Mouse (Mus musculus) spleen, adult 2 months (tissue): ENCODE data around the gene Il20ra. TPM values are rescaled to one million over a fixed set of nuclear protein-coding genes. Genes with fewer than 3 reads are reported as not detected.

ENCODE experiments used
- DNase-seq, 2 experiments: peaks; one replicate each; pipeline versions ENCODE4 v3.0.0 to v3.0.0-alpha.2; 2012 to 2021; ENCODE audit warnings: low spot score in 2 of 2, low read depth in 1 of 2
- H3K27ac ChIP-seq: fragments of 200-500 bp; 2 replicates; pipeline ENCODE4 v1.5.1; 2012; ENCODE audit warnings: low read length, inconsistent platforms; ENCODE audit not compliant: insufficient read depth
- H3K27me3 ChIP-seq: fragments of 200-500 bp; 2 replicates; pipeline ENCODE4 v1.6.1; 2012; ENCODE audit warnings: mild to moderate bottlenecking, moderate library complexity, low read length, inconsistent platforms; ENCODE audit not compliant: control insufficient read depth, insufficient read depth
- H3K36me3 ChIP-seq: fragments of 200-500 bp; 2 replicates; pipeline ENCODE4 v1.6.1; 2012; ENCODE audit warnings: mild to moderate bottlenecking, low read length, inconsistent platforms; ENCODE audit not compliant: control insufficient read depth, insufficient read depth
- H3K4me1 ChIP-seq: fragments of 200-500 bp; 2 replicates; pipeline ENCODE4 v1.6.1; 2011; ENCODE audit warnings: inconsistent platforms; ENCODE audit not compliant: control insufficient read depth, insufficient read depth, insufficient read length
- H3K4me3 ChIP-seq: fragments of 200-500 bp; 2 replicates; pipeline ENCODE4 v1.5.1; 2011; ENCODE audit warnings: mild to moderate bottlenecking, inconsistent platforms; ENCODE audit not compliant: insufficient read depth, insufficient read length; ENCODE audit errors: extremely low read depth
- CTCF ChIP-seq: fragments of 200-500 bp; IDR thresholded peaks from 2 replicates; pipeline ENCODE4 v1.5.1; 2011; ENCODE audit warnings: mild to moderate bottlenecking, inconsistent platforms; ENCODE audit not compliant: insufficient read depth, insufficient read length, insufficient replicate concordance; ENCODE audit errors: extremely low read depth
- POLR2A ChIP-seq: fragments of 200-500 bp; IDR thresholded peaks from 2 replicates; pipeline ENCODE4 v1.6.1; 2011; ENCODE audit warnings: low read depth, low read length, inconsistent platforms
- WGBS: fragments of 180-500 bp; shearing (Covaris S2); methylation state at CpG from one replicate; pipeline ENCODE4 v1.1.7; 2018; 5-methylcytosine and 5-hydroxymethylcytosine counted together
- polyA plus RNA-seq: library from polyadenylated mRNA; depleted of rRNA; stranded (reverse); fragments of >200 nt; gene quantifications from 2 replicates; pipeline ENCODE4 v1.2.3, GENCODE M21; 2012; rRNA removed

The Il20ra gene
- polyA plus RNA-seq, 1 experiment, result not detected

DNA sequence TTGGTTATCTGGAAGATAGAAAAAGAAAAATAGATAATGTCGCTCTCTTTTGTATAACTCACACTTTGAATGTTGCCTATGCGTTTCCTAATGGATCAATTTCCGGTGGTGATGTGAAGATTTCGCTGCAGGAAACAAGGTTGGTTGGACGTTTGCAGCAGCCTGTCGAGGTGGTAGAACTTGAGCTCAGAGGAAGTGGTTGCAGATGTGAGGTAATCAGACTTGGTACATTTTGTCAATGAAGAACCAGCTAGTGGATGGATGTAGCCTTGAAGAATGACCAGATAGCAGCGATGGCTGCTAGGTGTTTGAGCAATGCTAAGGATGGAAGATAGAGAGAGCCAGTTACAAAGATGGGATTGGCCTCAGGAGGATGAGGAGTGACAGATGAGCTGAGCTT is 92.4 kb downstream of the Il20ra start:
- no peak overlapping the region for H3K4me3 ChIP-seq
- no peaks in the 10 kb centered on the region for H3K4me1 ChIP-seq
- TF ChIP-seq POLR2A (no peak), CTCF (no peak)
- no peaks in the 10 kb centered on the region for H3K36me3 ChIP-seq
- DNase-seq, result no peak
- no peak overlapping the region for H3K27ac ChIP-seq
- no peaks in the 10 kb centered on the region for H3K27me3 ChIP-seq
- 26% methylated on average over 7 of the region's 7 CpGs for WGBS

Other genes starting within 250 kb of the Il20ra start
- gene Ifngr1, start 120.6 kb upstream of the Il20ra start, polyA plus RNA-seq, result 36.6 and 40.4 TPM in 2 replicates
- 0.55 and 0.65 TPM in 2 replicates for gene Il22ra2, start 90.6 kb upstream of the Il20ra start, polyA plus RNA-seq
- 2.8 and 3.5 TPM in 2 replicates for gene Slc35d3, start 138.9 kb downstream of the Il20ra start, polyA plus RNA-seq
- gene Pex7, start 195.1 kb downstream of the Il20ra start, polyA plus RNA-seq, result 14.9 and 22.5 TPM in 2 replicates
- 4.0 and 4.9 TPM in 2 replicates for gene Map3k5, start 221.9 kb downstream of the Il20ra start, polyA plus RNA-seq